Mouse (Mus musculus) CH12.LX (cell line): ENCODE results near the gene Ubap2l. TPM values are rescaled to one million over a fixed set of nuclear protein-coding genes. Genes with fewer than 3 reads are reported as not detected.

ENCODE experiments used
- DNase-seq: peaks from one replicate; pipeline ENCODE4 v3.0.0-alpha.2; 2013; ENCODE audit errors: extremely low read depth
- H3K27ac ChIP-seq: 2 replicates; pipeline ENCODE4 v1.5.1; 2012; ENCODE audit warnings: low read depth, mild to moderate bottlenecking, control low read depth, moderate library complexity; ENCODE audit not compliant: insufficient read depth
- H3K27me3 ChIP-seq: replicated peaks from 2 replicates; pipeline ENCODE3; 2012; ENCODE audit warnings: inconsistent platforms
- H3K36me3 ChIP-seq, 2 experiments: replicated peaks in 1 of 2; 2 replicates each; pipeline versions ENCODE3 to v1.6.1; 2012; ENCODE audit warnings: inconsistent platforms in 1 of 2, low read length in 1 of 2, mild to moderate bottlenecking in 1 of 2, mixed read lengths in 1 of 2, moderate library complexity in 1 of 2; ENCODE audit not compliant: control insufficient read depth in 1 of 2, insufficient read depth in 1 of 2
- H3K4me1 ChIP-seq, 2 experiments: 2 replicates each; pipeline ENCODE4 v1.6.1; 2012; ENCODE audit warnings: inconsistent platforms in 1 of 2, moderate library complexity in 1 of 2; ENCODE audit not compliant: insufficient read depth in 2 of 2, control insufficient read depth in 1 of 2
- H3K4me2 ChIP-seq: 2 replicates; pipeline ENCODE4 v1.6.1; 2012; ENCODE audit warnings: low read depth, mild to moderate bottlenecking, control low read depth; ENCODE audit not compliant: poor library complexity, insufficient read depth, severe bottlenecking
- H3K4me3 ChIP-seq, 3 experiments: fragments of 150-350 bp in 1 of 3; sonication (generic) in 1 of 3; replicated peaks in 1 of 3; 2 replicates each; pipeline versions ENCODE3 to v1.5.1; 2011 to 2012; ENCODE audit warnings: low read depth in 2 of 3, low read length in 2 of 3, mild to moderate bottlenecking in 2 of 3, moderate library complexity in 2 of 3, control low read depth in 1 of 3, improper control_type of control experiment in 1 of 3, inconsistent platforms in 1 of 3, mixed read lengths in 1 of 3; ENCODE audit not compliant: poor library complexity in 1 of 3
- H3K79me2 ChIP-seq: replicated peaks from 2 replicates; pipeline ENCODE4 v1.6.1; 2012; ENCODE audit warnings: mild to moderate bottlenecking, moderate library complexity; ENCODE audit not compliant: control insufficient read depth, poor library complexity, insufficient read depth, severe bottlenecking; ENCODE audit errors: extremely low read depth
- H3K9ac ChIP-seq: 2 replicates; pipeline ENCODE4 v1.6.1; 2012; ENCODE audit warnings: low read depth, mild to moderate bottlenecking, control low read depth, moderate library complexity; ENCODE audit not compliant: insufficient read depth
- H3K9me3 ChIP-seq: replicated peaks from 2 replicates; pipeline ENCODE3; 2012; ENCODE audit warnings: low read length, inconsistent platforms, mixed read lengths
- BHLHE40 ChIP-seq: IDR thresholded peaks from 2 replicates; pipeline ENCODE4 v1.6.1; 2011; ENCODE audit warnings: mild to moderate bottlenecking, low read depth, low read length, improper control_type of control experiment
- CHD1 ChIP-seq: IDR thresholded peaks from 2 replicates; pipeline ENCODE4 v1.6.1; 2012; ENCODE audit warnings: low read depth, low read length, improper control_type of control experiment, inconsistent platforms
- CHD2 ChIP-seq: IDR thresholded peaks from 2 replicates; pipeline ENCODE4 v1.6.1; 2011; ENCODE audit warnings: low read length, improper control_type of control experiment
- E2F4 ChIP-seq: IDR thresholded peaks from 2 replicates; pipeline ENCODE4 v1.6.1; 2011; ENCODE audit warnings: low read depth, low read length, improper control_type of control experiment; ENCODE audit not compliant: insufficient replicate concordance
- ELF1 ChIP-seq: IDR thresholded peaks from 2 replicates; pipeline ENCODE4 v1.6.1; 2014; ENCODE audit warnings: low read depth, mild to moderate bottlenecking, inconsistent platforms, low read length, improper control_type of control experiment
- EP300 ChIP-seq: IDR thresholded peaks from 2 replicates; pipeline ENCODE4 v1.6.1; 2011; ENCODE audit warnings: low read length, improper control_type of control experiment
- ETS1 ChIP-seq: conservative IDR thresholded peaks from 2 replicates; pipeline ENCODE4 v1.6.1; 2012; ENCODE audit warnings: low read depth, mild to moderate bottlenecking, inconsistent platforms, low read length, improper control_type of control experiment, moderate library complexity
- GABPA ChIP-seq: IDR thresholded peaks from 2 replicates; pipeline ENCODE4 v1.6.1; 2012; ENCODE audit warnings: low read depth, low read length, improper control_type of control experiment, inconsistent platforms; ENCODE audit not compliant: insufficient replicate concordance
- HCFC1 ChIP-seq: IDR thresholded peaks from 2 replicates; pipeline ENCODE4 v1.6.1; 2012; ENCODE audit warnings: low read depth, mild to moderate bottlenecking, inconsistent platforms, low read length, improper control_type of control experiment
- JUN ChIP-seq: IDR thresholded peaks from 2 replicates; pipeline ENCODE4 v1.6.1; 2011; ENCODE audit warnings: low read depth, mild to moderate bottlenecking, low read length, improper control_type of control experiment, moderate library complexity; ENCODE audit not compliant: insufficient read depth
- JUND ChIP-seq: conservative IDR thresholded peaks from 2 replicates; pipeline ENCODE4 v1.6.1; 2011; ENCODE audit warnings: low read depth, low read length, improper control_type of control experiment
- KAT2A ChIP-seq: IDR thresholded peaks from 2 replicates; pipeline ENCODE4 v1.6.1; 2012; ENCODE audit warnings: low read length, improper control_type of control experiment, inconsistent platforms; ENCODE audit not compliant: insufficient replicate concordance
- MAFK ChIP-seq: IDR thresholded peaks from 2 replicates; pipeline ENCODE4 v1.6.1; 2011; ENCODE audit warnings: low read length, improper control_type of control experiment; ENCODE audit not compliant: insufficient replicate concordance
- MAX ChIP-seq: IDR thresholded peaks from 2 replicates; pipeline ENCODE4 v1.6.1; 2011; ENCODE audit warnings: low read length, improper control_type of control experiment
- MAZ ChIP-seq: IDR thresholded peaks from 2 replicates; pipeline ENCODE4 v1.6.1; 2012; ENCODE audit warnings: low read depth, mild to moderate bottlenecking, inconsistent platforms, low read length, improper control_type of control experiment, moderate library complexity
- MEF2A ChIP-seq: IDR thresholded peaks from 2 replicates; pipeline ENCODE4 v1.6.1; 2014; ENCODE audit warnings: low read depth, mild to moderate bottlenecking, inconsistent platforms, low read length, improper control_type of control experiment, borderline replicate concordance
- MXI1 ChIP-seq: IDR thresholded peaks from 2 replicates; pipeline ENCODE4 v1.6.1; 2011; ENCODE audit warnings: mild to moderate bottlenecking, low read depth, low read length, improper control_type of control experiment
- MYC ChIP-seq: IDR thresholded peaks from 2 replicates; pipeline ENCODE4 v1.6.1; 2011; ENCODE audit warnings: low read depth, mild to moderate bottlenecking, improper control_type of control experiment, low read length
- NELFE ChIP-seq: IDR thresholded peaks from 2 replicates; pipeline ENCODE4 v1.6.1; 2011; ENCODE audit warnings: low read depth, low read length, improper control_type of control experiment
- NRF1 ChIP-seq: IDR thresholded peaks from 2 replicates; pipeline ENCODE4 v1.6.1; 2014; ENCODE audit warnings: low read depth, mild to moderate bottlenecking, inconsistent platforms, low read length, improper control_type of control experiment, moderate library complexity
- PAX5 ChIP-seq: IDR thresholded peaks from 2 replicates; pipeline ENCODE4 v1.6.1; 2012; ENCODE audit warnings: low read length, inconsistent platforms, mixed read lengths
- POLR2AphosphoS2 ChIP-seq: IDR thresholded peaks from 2 replicates; pipeline ENCODE4 v1.6.1; 2011; ENCODE audit warnings: low read depth, low read length, improper control_type of control experiment
- RAD21 ChIP-seq: IDR thresholded peaks from 2 replicates; pipeline ENCODE4 v1.6.1; 2011; ENCODE audit warnings: low read depth, mild to moderate bottlenecking, low read length, improper control_type of control experiment, moderate library complexity
- RCOR1 ChIP-seq: conservative IDR thresholded peaks from 2 replicates; pipeline ENCODE4 v1.6.1; 2012; ENCODE audit warnings: low read depth, mild to moderate bottlenecking, inconsistent platforms, low read length, improper control_type of control experiment
- SIN3A ChIP-seq: IDR thresholded peaks from 2 replicates; pipeline ENCODE4 v1.6.1; 2012; ENCODE audit warnings: low read length, improper control_type of control experiment, inconsistent platforms
- SMC3 ChIP-seq: IDR thresholded peaks from 2 replicates; pipeline ENCODE4 v1.6.1; 2011; ENCODE audit warnings: low read depth, low read length, improper control_type of control experiment
- TCF12 ChIP-seq: IDR thresholded peaks from 2 replicates; pipeline ENCODE4 v1.6.1; 2014; ENCODE audit warnings: low read depth, mild to moderate bottlenecking, inconsistent platforms, low read length, improper control_type of control experiment
- UBTF ChIP-seq: IDR thresholded peaks from 2 replicates; pipeline ENCODE4 v1.6.1; 2012; ENCODE audit warnings: low read depth, mild to moderate bottlenecking, inconsistent platforms, low read length, improper control_type of control experiment, moderate library complexity
- USF1 ChIP-seq: IDR thresholded peaks from 2 replicates; pipeline ENCODE4 v1.6.1; 2014; ENCODE audit warnings: low read depth, mild to moderate bottlenecking, inconsistent platforms, low read length, improper control_type of control experiment
- USF2 ChIP-seq: conservative IDR thresholded peaks from 2 replicates; pipeline ENCODE4 v1.6.1; 2011; ENCODE audit warnings: low read depth, low read length, improper control_type of control experiment
- ZC3H11A ChIP-seq: IDR thresholded peaks from 2 replicates; pipeline ENCODE4 v1.6.1; 2012; ENCODE audit warnings: low read depth, mild to moderate bottlenecking, inconsistent platforms, low read length, improper control_type of control experiment
- ZNF384 ChIP-seq: IDR thresholded peaks from 2 replicates; pipeline ENCODE4 v1.6.1; 2012; ENCODE audit warnings: low read depth, low read length, improper control_type of control experiment, inconsistent platforms
- dilution Hi-C: fragments of 300-500 bp; cut with MboI; formaldehyde crosslinking; loops from 2 replicates; pipeline ENCODE4 v1.14.3; 2020; ENCODE audit warnings: low sequenced_read_pairs; ENCODE audit not compliant: extremely low pct_unique_long_range_greater_than_20kb, extremely low pct_ligation_motif_present
- in situ Hi-C: fragments of 300-500 bp; cut with MboI; formaldehyde crosslinking; loops from 3 replicates; pipeline ENCODE4 v1.14.3; 2019; ENCODE audit warnings: low sequenced_read_pairs, low pct_ligation_motif_present, low pct_unique_long_range_greater_than_20kb, mixed read lengths
- polyA plus RNA-seq: library from polyadenylated mRNA; unstranded; fragments of >175 nt; gene quantifications from 2 replicates; pipeline ENCODE4 v1.2.1, GENCODE M21; 2012; ENCODE audit warnings: low read depth; ENCODE audit not compliant: insufficient read length
- total RNA-seq, 2 experiments: library from RNA; depleted of rRNA; stranded (reverse); fragments of 300-350 nt in 1 of 2; fragments of >200 nt in 1 of 2; gene quantifications; 2 replicates each; pipeline ENCODE4 v1.2.3; 2012 to 2014

Ubap2l gene
- total and polyA plus RNA-seq, 3 experiments = 49.0 to 201 (median 72.6) TPM

GRCm38 (mm10) chr3:90079763-90080497 lies 27.5 kb upstream of the Ubap2l start (continued):
- TF ChIP-seq MYC (0 out of 2 replicates have a peak, but pooled peaks have one; percentile 37), MAZ (peak; percentile 99), POLR2AphosphoS2 (peak; percentile 74), RCOR1 (no peak), BHLHE40 (no peak; the same call in none of the 2 replicates), CHD1 (0 out of 2 replicates have a peak, but pooled peaks have one; percentile 30), JUN (no peak)

GRCm38 (mm10) chr3:90079133-90079762 lies 26.8 kb upstream of the Ubap2l start:
- in situ Hi-C loops (loop anchor here (10.0 kb wide), 2 partner anchors 114 to 284 kb away; partner anchors contain the start of gene Atp8b2), dilution Hi-C loops (no loop called here)
- peak overlapping the region; percentile 89 to 97 (median 92) for H3K4me3 ChIP-seq
- peak; percentile 98 for DNase-seq
- H3K4me2 ChIP-seq = peak overlapping the region; percentile 97
- peaks cover under 1 to 31% of the 10 kb centered on the region in 2 experiments for H3K4me1 ChIP-seq
- peaks cover 0 to 11% of the 10 kb centered on the region in 2 experiments for H3K36me3 ChIP-seq
- H3K79me2 ChIP-seq = peaks cover 39% of the 10 kb centered on the region
- H3K27ac ChIP-seq = peak overlapping the region; percentile 96
- no peaks in the 10 kb centered on the region for H3K9me3 ChIP-seq
- no peaks in the 10 kb centered on the region for H3K27me3 ChIP-seq
- H3K9ac ChIP-seq = peak overlapping the region; percentile 87
- TF ChIP-seq USF2 (no peak), ETS1 (no peak), GABPA (no peak), MAZ (0 out of 2 replicates have a peak, but pooled peaks have one; percentile 55), KAT2A (0 out of 2 replicates have a peak, but pooled peaks have one; percentile 11), SIN3A (peak; percentile 97), MAX (peak; percentile 26; the same call in 1 of the 2 replicates), HCFC1 (peak; percentile 70), ZNF384 (no peak), MYC (0 out of 2 replicates have a peak, but pooled peaks have one; percentile 8), NRF1 (peak; percentile 57), TCF12 (peak; percentile 64; the same call in 1 of the 2 replicates), BHLHE40 (no peak), USF1 (no peak), CHD1 (0 out of 2 replicates have a peak, but pooled peaks have one; percentile 23), ELF1 (peak; percentile 92), RAD21 (no peak; the same call in 1 of the 2 replicates), JUN (no peak), CHD2 (no peak), MAFK (no peak), SMC3 (no peak), PAX5 (no peak), ZC3H11A (no peak), MXI1 (peak; percentile 91; the same call in 1 of the 2 replicates), RCOR1 (no peak), EP300 (no peak), UBTF (no peak), MEF2A (no peak), NELFE (peak; percentile 57; the same call in 1 of the 2 replicates), JUND (no peak), POLR2AphosphoS2 (no peak), E2F4 (peak; percentile 80; the same call in 1 of the 2 replicates)
